Mouse (Mus musculus) ES-Bruce4 (cell line): ENCODE results near the gene Otub2. TPM values are rescaled to one million over a fixed set of nuclear protein-coding genes. Genes with fewer than 3 reads are reported as not detected.

Experiments used
- H3K27ac ChIP-seq: 2 replicates; pipeline ENCODE4 v1.5.1; 2012; ENCODE audit warnings: low read length, inconsistent platforms; ENCODE audit not compliant: insufficient read depth
- H3K27me3 ChIP-seq: 2 replicates; pipeline ENCODE4 v1.6.1; 2012; ENCODE audit warnings: mild to moderate bottlenecking, low read length, inconsistent platforms; ENCODE audit not compliant: control insufficient read depth, poor library complexity, insufficient read depth, severe bottlenecking
- H3K36me3 ChIP-seq: 2 replicates; pipeline ENCODE4 v1.6.1; 2012; ENCODE audit warnings: inconsistent platforms, mild to moderate bottlenecking, low read length, moderate library complexity; ENCODE audit not compliant: control insufficient read depth, poor library complexity, insufficient read depth, severe bottlenecking
- H3K4me1 ChIP-seq: one replicate; pipeline ENCODE4 v1.8.1; 2011; ENCODE audit warnings: low read length; ENCODE audit not compliant: control insufficient read depth, insufficient read depth
- H3K4me3 ChIP-seq: 2 replicates; pipeline ENCODE4 v1.5.1; 2011; ENCODE audit warnings: low read depth, mild to moderate bottlenecking, low read length
- H3K9ac ChIP-seq: 2 replicates; pipeline ENCODE4 v1.6.1; 2012; ENCODE audit warnings: low read depth, mild to moderate bottlenecking, inconsistent platforms; ENCODE audit not compliant: poor library complexity, severe bottlenecking
- H3K9me3 ChIP-seq: replicated peaks from 2 replicates; pipeline ENCODE4 v1.6.1; 2012; ENCODE audit warnings: mild to moderate bottlenecking, low read length, inconsistent platforms; ENCODE audit not compliant: control insufficient read depth, poor library complexity, insufficient read depth, severe bottlenecking
- CTCF ChIP-seq: IDR thresholded peaks from one replicate; pipeline ENCODE4 v1.8.1; 2011; ENCODE audit warnings: low read depth, low read length
- EP300 ChIP-seq: IDR thresholded peaks from 2 replicates; pipeline ENCODE4 v1.6.1; 2011; ENCODE audit warnings: low read depth, low read length; ENCODE audit not compliant: insufficient read depth
- POLR2A ChIP-seq: IDR thresholded peaks from one replicate; pipeline ENCODE4 v1.8.1; 2011; ENCODE audit warnings: low read length; ENCODE audit not compliant: insufficient read depth
- polyA plus RNA-seq: library from polyadenylated mRNA; stranded (reverse); fragments of >200 nt; gene quantifications from 2 replicates; pipeline ENCODE4 v1.2.4, GENCODE M21; 2011; ENCODE audit warnings: low read depth; ENCODE audit not compliant: missing spikeins, insufficient read depth, insufficient read length

Gene Otub2
- polyA plus RNA-seq, result 5.5 and 6.3 TPM in 2 replicates

DNA sequence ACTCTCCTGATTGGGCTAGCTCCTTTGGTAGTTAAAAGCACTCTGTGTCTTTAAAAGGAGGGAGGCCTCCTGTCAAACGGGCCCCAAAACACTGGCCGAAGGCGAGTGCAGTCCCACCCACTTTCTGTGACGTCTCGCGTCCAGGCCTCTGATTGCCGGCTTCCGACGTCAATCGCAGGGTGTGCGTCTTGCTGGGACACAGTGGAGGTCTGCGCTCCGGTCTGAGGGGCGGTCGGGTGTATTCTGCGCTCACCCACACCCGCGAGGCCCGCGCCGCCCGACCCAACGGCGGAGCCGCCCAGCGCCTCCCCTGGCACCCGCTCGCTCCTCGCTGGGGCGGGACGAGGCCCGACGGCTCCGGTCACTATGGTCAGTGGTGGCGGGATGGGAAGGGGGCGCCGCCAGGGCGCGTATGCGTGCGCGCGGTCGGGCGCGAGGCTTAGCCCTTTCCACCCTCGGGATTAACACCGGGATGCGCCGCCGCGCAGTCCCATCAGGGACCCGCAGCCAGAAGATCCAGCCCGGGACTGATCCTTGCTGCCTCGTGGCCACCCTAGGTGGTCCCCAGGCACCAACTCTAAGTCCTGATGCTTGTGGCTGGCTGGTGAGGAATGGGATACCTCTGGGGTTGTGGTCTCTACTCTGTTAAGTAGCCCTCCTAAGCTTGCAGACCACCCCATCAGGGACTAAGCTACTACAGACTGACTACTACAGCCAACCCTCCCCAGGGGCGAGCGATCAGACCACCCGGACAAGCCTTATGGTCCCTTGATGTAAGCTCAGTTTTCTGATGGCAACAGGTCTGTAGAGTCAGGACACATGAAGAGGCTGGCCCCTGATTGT lies at the start of gene Otub2:
Gene Otub2, plus strand, starts transcription at position 178 of the 843 bp plus-strand sequence.
- no peaks in the 10 kb centered on the region for H3K4me1 ChIP-seq
- H3K4me3 ChIP-seq, result peak within 1 kb of the TSS; percentile 81
- no peak for TF ChIP-seq EP300
- no peak for TF ChIP-seq POLR2A
- no peak for TF ChIP-seq CTCF
- H3K36me3 ChIP-seq, result no peaks in the 10 kb centered on the region
- no peaks in the 10 kb centered on the region for H3K27me3 ChIP-seq
- H3K9ac ChIP-seq, result peak within 1 kb of the TSS; percentile 75
- no peaks in the 10 kb centered on the region for H3K9me3 ChIP-seq
- no peak within 1 kb of the TSS for H3K27ac ChIP-seq

- no peaks in the 10 kb centered on the region for H3K36me3 ChIP-seq
- no peak overlapping the region for H3K27ac ChIP-seq
- no peaks in the 10 kb centered on the region for H3K4me1 ChIP-seq
- no peak overlapping the region for H3K9ac ChIP-seq
- TF ChIP-seq CTCF (no peak), POLR2A (no peak), EP300 (no peak)
- H3K9me3 ChIP-seq, result no peaks in the 10 kb centered on the region
- H3K27me3 ChIP-seq, result no peaks in the 10 kb centered on the region
- H3K4me3 ChIP-seq, result no peak overlapping the region
Measured at GRCm38 (mm10) chr12:103341212-103341611, 47.3 kb upstream of the Otub2 start.

- TF ChIP-seq POLR2A, result no peak
- TF ChIP-seq CTCF, result no peak
- TF ChIP-seq EP300, result no peak
- Histone ChIP-seq H3K9ac (no peak overlapping the region), H3K4me1 (no peaks in the 10 kb centered on the region), H3K4me3 (no peak overlapping the region), H3K9me3 (no peaks in the 10 kb centered on the region), H3K27me3 (no peaks in the 10 kb centered on the region), H3K27ac (no peak overlapping the region), H3K36me3 (no peaks in the 10 kb centered on the region)
Measured at GRCm38 (mm10) chr12:103343456-103343855, 45.0 kb upstream of the Otub2 start.

DNA sequence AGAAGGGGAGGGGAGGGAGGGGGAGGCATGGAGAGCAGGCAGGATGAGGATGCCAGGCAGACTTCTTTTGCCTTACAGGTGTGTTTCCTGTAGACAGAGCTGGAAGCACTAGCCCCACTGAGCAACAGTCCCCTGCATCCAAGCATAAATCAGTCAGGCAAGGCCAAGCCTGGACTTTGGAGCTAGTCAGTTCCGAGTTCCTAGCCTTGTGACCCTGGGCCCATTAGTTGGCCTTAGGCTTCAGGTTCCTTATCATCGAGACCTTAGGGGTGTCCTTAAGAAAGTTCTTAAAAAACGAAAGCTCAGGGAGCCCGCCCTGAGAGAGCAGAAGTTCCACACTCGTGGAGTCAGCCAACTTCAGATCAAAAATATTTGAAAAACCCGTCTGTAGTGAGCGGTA lies 43.5 kb upstream of the Otub2 start:
- Histone ChIP-seq H3K9ac (no peak overlapping the region), H3K9me3 (no peaks in the 10 kb centered on the region), H3K27ac (no peak overlapping the region), H3K4me3 (no peak overlapping the region), H3K27me3 (no peaks in the 10 kb centered on the region), H3K4me1 (no peaks in the 10 kb centered on the region), H3K36me3 (no peaks in the 10 kb centered on the region)
- TF ChIP-seq EP300, result no peak
- no peak for TF ChIP-seq CTCF
- TF ChIP-seq POLR2A, result no peak

- no peak overlapping the region for H3K4me3 ChIP-seq
- H3K9me3 ChIP-seq, result no peaks in the 10 kb centered on the region
- H3K27ac ChIP-seq, result no peak overlapping the region
- no peaks in the 10 kb centered on the region for H3K4me1 ChIP-seq
- H3K36me3 ChIP-seq, result no peaks in the 10 kb centered on the region
- TF ChIP-seq POLR2A, result no peak
- TF ChIP-seq CTCF, result no peak
- no peak for TF ChIP-seq EP300
- H3K27me3 ChIP-seq, result no peaks in the 10 kb centered on the region
- H3K9ac ChIP-seq, result no peak overlapping the region
Measured at GRCm38 (mm10) chr12:103346945-103347344, 41.5 kb upstream of the Otub2 start.

- TF ChIP-seq EP300, result no peak
- TF ChIP-seq POLR2A, result no peak
- no peak for TF ChIP-seq CTCF
Measured at GRCm38 (mm10) chr12:103347406-103347805, 41.1 kb upstream of the Otub2 start.

More at GRCm38 (mm10) chr12:103347406-103347805, 41.1 kb upstream of the Otub2 start:
- no peak overlapping the region for H3K27ac ChIP-seq
- no peak overlapping the region for H3K4me3 ChIP-seq
- no peak overlapping the region for H3K9ac ChIP-seq
- no peaks in the 10 kb centered on the region for H3K27me3 ChIP-seq
- H3K36me3 ChIP-seq, result no peaks in the 10 kb centered on the region
- no peaks in the 10 kb centered on the region for H3K4me1 ChIP-seq
- H3K9me3 ChIP-seq, result no peaks in the 10 kb centered on the region
